Mouse (Mus musculus) megakaryocyte, embryonic 14.5 days (primary cell): Measurements from ENCODE around the gene Dap.

Experiments
- FLI1 ChIP-seq: IDR thresholded peaks from 2 replicates; pipeline ENCODE4 v1.6.1; 2012; ENCODE audit warnings: low read length, inconsistent platforms, mixed read lengths
- GATA1 ChIP-seq: IDR thresholded peaks from 3 replicates; pipeline ENCODE4 v1.6.1; 2012; ENCODE audit warnings: mixed read lengths, low read length, inconsistent platforms, borderline replicate concordance

DNA sequence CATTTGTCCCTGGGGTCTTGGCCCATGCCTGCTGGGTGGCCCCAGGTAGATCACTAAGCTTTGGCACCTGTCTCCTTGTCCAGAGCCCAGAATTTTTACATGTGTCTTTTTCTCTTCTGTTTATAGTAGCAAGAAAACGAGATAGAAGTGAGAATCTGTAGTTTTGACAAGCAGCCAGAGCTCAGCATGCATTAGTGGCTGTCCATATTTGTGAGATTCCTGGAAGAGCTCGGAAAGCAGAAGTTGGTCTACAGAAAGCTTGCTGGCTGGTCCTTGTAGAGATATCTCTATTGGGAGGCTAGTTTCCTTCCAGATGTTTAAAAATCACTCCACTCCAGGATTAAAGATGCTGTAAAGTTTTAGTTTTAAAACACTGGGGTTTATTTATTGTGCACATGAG lies 25.9 kb downstream of the Dap start:
- TF ChIP-seq GATA1 (no peak), FLI1 (no peak)
